In the genomic region with DNA sequence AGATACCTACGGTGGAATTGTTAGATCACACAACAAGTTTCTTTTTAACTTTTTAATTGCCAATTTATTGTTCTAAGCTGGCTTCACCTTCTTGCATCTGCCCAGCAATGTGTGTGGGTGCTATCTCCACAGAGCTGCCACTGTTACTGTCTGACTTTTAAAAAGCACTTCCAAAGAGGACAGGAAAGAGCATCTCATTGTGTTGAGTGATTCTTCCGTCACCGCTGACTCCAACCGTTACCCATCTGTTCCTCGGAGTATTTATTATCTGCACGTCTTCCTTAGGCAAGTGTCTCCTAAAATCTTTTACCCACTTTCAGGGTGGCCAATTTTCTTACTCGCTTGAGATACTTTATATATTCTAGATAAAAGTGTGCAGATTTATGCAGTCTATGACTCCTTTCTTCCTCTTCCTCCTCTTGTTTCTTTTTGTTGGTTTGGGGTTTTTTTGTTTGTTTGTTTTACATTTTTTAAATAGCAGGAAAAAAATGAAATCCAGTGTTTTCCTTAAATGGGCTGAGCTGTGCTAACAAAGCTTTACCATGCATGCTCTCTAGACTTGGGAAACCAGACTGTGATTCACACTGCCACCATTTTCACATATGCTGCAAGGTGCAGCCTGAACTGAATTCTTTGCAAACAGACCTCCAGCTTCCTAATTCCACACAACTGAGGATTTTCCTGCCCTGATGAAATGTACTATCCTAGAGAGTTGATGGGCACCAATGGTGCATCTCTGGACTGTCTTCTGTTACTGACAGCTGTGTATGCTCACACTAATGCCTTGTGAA, we compare ENCODE assay signal across 12 mouse cellular contexts.
"Had no signal": no experiment of that assay in that cellular context is flagged by ENCODE, and none has a peak within 500 bp of the region (broad histone marks: within the 10 kb centered on the region; RNA-seq: fewer than 3 reads in every experiment).

No protein-coding gene starts in this region.

- DNase-seq: layer of hippocampus, adult 9-11 months; lung, adult 2 months; midbrain, embryonic 14.5 days; thymus, postnatal 4 days had no signal

- H3K36me3 ChIP-seq: liver, embryonic 15.5 days; stomach, embryonic 15.5 days had no signal

- H3K27me3 ChIP-seq: liver, embryonic 15.5 days; neural tube, embryonic 12.5 days; stomach, embryonic 15.5 days had no signal

- H3K27ac ChIP-seq: limb, embryonic 10.5 days; liver, embryonic 15.5 days; midbrain, embryonic 10.5 days; neural tube, embryonic 12.5 days; stomach, embryonic 15.5 days had no signal

- H3K4me2 ChIP-seq: liver, embryonic 11.5 days; liver, embryonic 15.5 days; neural tube, embryonic 12.5 days; stomach, embryonic 15.5 days had no signal

- H3K4me1 ChIP-seq: liver, embryonic 15.5 days; neural tube, embryonic 12.5 days; stomach, embryonic 15.5 days had no signal

- H3K4me3 ChIP-seq: limb, embryonic 10.5 days; liver, embryonic 15.5 days; midbrain, embryonic 10.5 days; myocyte; neural tube, embryonic 12.5 days; stomach, embryonic 15.5 days had no signal

- H3K9me3 ChIP-seq: limb, embryonic 10.5 days; liver, embryonic 15.5 days; midbrain, embryonic 10.5 days; neural tube, embryonic 12.5 days; stomach, embryonic 15.5 days had no signal

- H3K9ac ChIP-seq: liver, embryonic 15.5 days; neural tube, embryonic 12.5 days; stomach, embryonic 15.5 days had no signal

- ATAC-seq: lung, postnatal 0 days had no signal
